Mouse (Mus musculus): ENCODE results near the gene Mast2.

Gene Mast2

GRCm38 (mm10) chr4:116406668-116407067, 57.3 kb downstream of the Mast2 start:
- no peak; the same call in 1 of the 2 replicates for ATAC-seq (ENCODE audit: low TSS enrichment)

- peak; percentile 82 for ATAC-seq (ENCODE audit: low TSS enrichment)
Measured at GRCm38 (mm10) chr4:116405955-116406351, 58.0 kb downstream of the Mast2 start.

- ATAC-seq (ENCODE audit: low TSS enrichment), result no peak
Measured at GRCm38 (mm10) chr4:116405276-116405954, 58.6 kb downstream of the Mast2 start.

GRCm38 (mm10) chr4:116403884-116404283, 60.1 kb downstream of the Mast2 start:
- ATAC-seq (ENCODE audit: low TSS enrichment), result peak; percentile 73; the same call in 1 of the 2 replicates

- no peak for ATAC-seq (ENCODE audit: low TSS enrichment)
Measured at GRCm38 (mm10) chr4:116402708-116403107, 61.3 kb downstream of the Mast2 start.

GRCm38 (mm10) chr4:116398051-116398450, 65.9 kb downstream of the Mast2 start:
- no peak for ATAC-seq (ENCODE audit: low TSS enrichment)

- ATAC-seq (ENCODE audit: low TSS enrichment), result no peak
Measured at GRCm38 (mm10) chr4:116377973-116378667, 85.9 kb downstream of the Mast2 start.

GRCm38 (mm10) chr4:116371676-116372075, 92.3 kb downstream of the Mast2 start:
- ATAC-seq (ENCODE audit: low TSS enrichment), result peak; percentile 79

GRCm38 (mm10) chr4:116358099-116358498, 105.9 kb downstream of the Mast2 start:
- no peak for ATAC-seq (ENCODE audit: low TSS enrichment)

- ATAC-seq (ENCODE audit: low TSS enrichment), result no peak
Measured at GRCm38 (mm10) chr4:116352919-116353318, 111.1 kb downstream of the Mast2 start.

- no peak for ATAC-seq (ENCODE audit: low TSS enrichment)
Measured at GRCm38 (mm10) chr4:116352496-116352895, 111.5 kb downstream of the Mast2 start.

- peak; percentile 70; the same call in 1 of the 2 replicates for ATAC-seq (ENCODE audit: low TSS enrichment)
Measured at GRCm38 (mm10) chr4:116342119-116342518, 121.9 kb downstream of the Mast2 start.

- no peak for ATAC-seq (ENCODE audit: low TSS enrichment)
Measured at GRCm38 (mm10) chr4:116336294-116336693, 127.7 kb downstream of the Mast2 start.

GRCm38 (mm10) chr4:116329256-116329655, 134.7 kb downstream of the Mast2 start:
- ATAC-seq (ENCODE audit: low TSS enrichment), result no peak

- ATAC-seq (ENCODE audit: low TSS enrichment), result peak; percentile 38; the same call in 1 of the 2 replicates
Measured at GRCm38 (mm10) chr4:116322127-116322526, 141.9 kb downstream of the Mast2 start.

GRCm38 (mm10) chr4:116317575-116317974, 146.4 kb downstream of the Mast2 start:
- no peak for ATAC-seq (ENCODE audit: low TSS enrichment)

- no peak for ATAC-seq (ENCODE audit: low TSS enrichment)
Measured at GRCm38 (mm10) chr4:116304551-116304950, 159.4 kb downstream of the Mast2 start.

GRCm38 (mm10) chr4:116300878-116301355, 163.1 kb downstream of the Mast2 start:
- ATAC-seq (ENCODE audit: low TSS enrichment), result peak; percentile 64; the same call in 1 of the 2 replicates

GRCm38 (mm10) chr4:116293296-116293695, 170.7 kb downstream of the Mast2 start:
- ATAC-seq (ENCODE audit: low TSS enrichment), result no peak

GRCm38 (mm10) chr4:116291561-116291960, 172.4 kb downstream of the Mast2 start:
- ATAC-seq (ENCODE audit: low TSS enrichment), result peak; percentile 94

GRCm38 (mm10) chr4:116282211-116282610, 181.8 kb downstream of the Mast2 start:
- ATAC-seq (ENCODE audit: low TSS enrichment), result no peak

- no peak for ATAC-seq (ENCODE audit: low TSS enrichment)
Measured at GRCm38 (mm10) chr4:116268220-116268619, 195.8 kb downstream of the Mast2 start.

Measured in frontal cortex, adult (tissue).